ENCODE assay signal across 8 mouse cellular contexts in genomic region chr4:101069154-101069971, GRCm38 (mm10). TPM values are rescaled to one million over a fixed set of nuclear protein-coding genes. Genes with fewer than 3 reads are reported as not detected.
A peak's percentile ranks its signal among the peaks of the same experiment; 100 is the strongest.
DNase-seq lines count a peak whose midpoint lies in the region; ATAC-seq and TF ChIP-seq lines count a peak whose summit lies in the region.

No protein-coding gene starts in this region.

- peak; percentile 65 for DNase-seq in embryo, embryonic 11 days
- DNase-seq in heart, adult 2 months = peak; percentile 25 to 56
- peak; percentile 61 for DNase-seq in liver, embryonic 11.5 days (ENCODE audit: low spot score)
- peak; percentile 72 for DNase-seq in neural tube, embryonic 10.5 days (ENCODE audit: extremely low spot score, low spot score)
- peak; percentile 24 for DNase-seq in thymus, adult 2 months

- TF ChIP-seq POLR2A in heart, adult 2 months (IDR thresholded peaks at IDR 0.05; ENCODE audit: insufficient read depth, low read depth, low read length) = no peak
- no peak for TF ChIP-seq POLR2A in thymus, adult 2 months (IDR thresholded peaks at IDR 0.05; ENCODE audit: control insufficient read depth, extremely low read depth, insufficient read depth, low read length, poor library complexity)

- peaks cover 53% of the 10 kb centered on the region for H3K27me3 ChIP-seq in erythroblast, embryonic 14.5 days (ENCODE audit: control insufficient read depth)
- 0 out of 2 replicates have a peak, but pooled peaks cover 2% of the 10 kb centered on the region for H3K27me3 ChIP-seq in heart, adult 2 months (ENCODE audit: control insufficient read depth, insufficient read depth, low read length)
- H3K27me3 ChIP-seq in intestine, postnatal 0 days (replicated peaks; ENCODE audit: control insufficient read depth, insufficient read depth, low read length) = no peaks in the 10 kb centered on the region
- peaks cover 25% of the 10 kb centered on the region for H3K27me3 ChIP-seq in liver, embryonic 11.5 days (replicated peaks; ENCODE audit: control insufficient read depth, insufficient read depth, low read length)
- H3K27me3 ChIP-seq in thymus, adult 2 months (ENCODE audit: control insufficient read depth, insufficient read depth, low read length) = no peaks in the 10 kb centered on the region

- no peak for ATAC-seq in erythroblast, adult 5-6 weeks (replicated peaks; ENCODE audit: low FRiP score, poor library complexity, severe bottlenecking)
- peak; percentile 51 for ATAC-seq in intestine, postnatal 0 days
- peak; percentile 39 for ATAC-seq in liver, embryonic 11.5 days (replicated peaks; ENCODE audit: low FRiP score)

- no peaks in the 10 kb centered on the region for H3K9me3 ChIP-seq in erythroblast, embryonic 14.5 days (ENCODE audit: control insufficient read depth, low read length)
- no peaks in the 10 kb centered on the region for H3K9me3 ChIP-seq in intestine, postnatal 0 days (ENCODE audit: control insufficient read depth)
- no peaks in the 10 kb centered on the region for H3K9me3 ChIP-seq in liver, embryonic 11.5 days (ENCODE audit: control insufficient read depth, low read length)

- WGBS in heart, adult 2 months = 3% methylated on average over 55 of the region's 55 CpGs
- WGBS in intestine, postnatal 0 days = 2% methylated on average over 55 of the region's 55 CpGs
- 2% methylated on average over 55 of the region's 55 CpGs for WGBS in liver, embryonic 11.5 days
- 3% methylated on average over 55 of the region's 55 CpGs for WGBS in thymus, adult 2 months

- no peaks in the 10 kb centered on the region for H3K79me2 ChIP-seq in heart, adult 2 months (replicated peaks; ENCODE audit: control insufficient read depth, insufficient read depth, low read length)

- no peak for TF ChIP-seq EP300 in heart, adult 2 months (IDR thresholded peaks at IDR 0.05; ENCODE audit: insufficient read depth, low read depth, low read length)

- H3K9ac ChIP-seq in heart, adult 2 months (ENCODE audit: low read depth, low read length) = peak overlapping the region; percentile 40
- H3K9ac ChIP-seq in intestine, postnatal 0 days (ENCODE audit: low read depth, low read length) = peak overlapping the region; percentile 67
- H3K9ac ChIP-seq in liver, embryonic 11.5 days (ENCODE audit: low read depth, low read length) = peak overlapping the region; percentile 54

- no peaks in the 10 kb centered on the region for H3K36me3 ChIP-seq in erythroblast, embryonic 14.5 days (ENCODE audit: control insufficient read depth)
- no peaks in the 10 kb centered on the region for H3K36me3 ChIP-seq in heart, adult 2 months (ENCODE audit: control insufficient read depth, insufficient read depth, low read length)
- no peaks in the 10 kb centered on the region for H3K36me3 ChIP-seq in intestine, postnatal 0 days (ENCODE audit: control insufficient read depth, insufficient read depth)
- H3K36me3 ChIP-seq in liver, embryonic 11.5 days (ENCODE audit: control insufficient read depth, insufficient read depth, low read length) = no peaks in the 10 kb centered on the region
- H3K36me3 ChIP-seq in thymus, adult 2 months (ENCODE audit: control insufficient read depth, insufficient read depth, low read length) = no peaks in the 10 kb centered on the region

- TF ChIP-seq CTCF in heart, adult 2 months (IDR thresholded peaks at IDR 0.05) = no peak
- TF ChIP-seq CTCF in intestine, postnatal 0 days (IDR thresholded peaks at IDR 0.05; ENCODE audit: low read depth) = no peak
- TF ChIP-seq CTCF in thymus, adult 2 months (IDR thresholded peaks at IDR 0.05; ENCODE audit: borderline replicate concordance, control insufficient read depth, extremely low read depth, insufficient read depth, low read length, poor library complexity) = no peak

- H3K27ac ChIP-seq in heart, adult 2 months = no peak overlapping the region; the same call in 1 of the 2 replicates
- peak overlapping the region; percentile 41 for H3K27ac ChIP-seq in intestine, postnatal 0 days (ENCODE audit: low read depth, low read length)
- no peak overlapping the region for H3K27ac ChIP-seq in liver, embryonic 11.5 days (ENCODE audit: low read depth, low read length)
- no peak overlapping the region for H3K27ac ChIP-seq in thymus, adult 2 months (ENCODE audit: control insufficient read depth, insufficient read depth, low read length)

- H3K4me2 ChIP-seq in intestine, postnatal 0 days (replicated peaks; ENCODE audit: low read depth) = peak overlapping the region; percentile 99
- H3K4me2 ChIP-seq in liver, embryonic 11.5 days = peak overlapping the region; percentile 87

- H3K4me3 ChIP-seq in erythroblast, embryonic 14.5 days (replicated peaks) = peak overlapping the region; percentile 46
- H3K4me3 ChIP-seq in heart, adult 2 months = peak overlapping the region; percentile 55
- H3K4me3 ChIP-seq in intestine, postnatal 0 days (ENCODE audit: low read depth, low read length) = peak overlapping the region; percentile 74
- peak overlapping the region; percentile 75 for H3K4me3 ChIP-seq in liver, embryonic 11.5 days (ENCODE audit: low read depth, low read length)
- peak overlapping the region; percentile 53 for H3K4me3 ChIP-seq in thymus, adult 2 months (ENCODE audit: control insufficient read depth, insufficient read depth, low read length)

- H3K4me1 ChIP-seq in erythroblast, embryonic 14.5 days (ENCODE audit: control insufficient read depth) = peaks cover 6% of the 10 kb centered on the region
- no peaks in the 10 kb centered on the region for H3K4me1 ChIP-seq in heart, adult 2 months (ENCODE audit: control insufficient read depth, insufficient read depth, low read length)
- H3K4me1 ChIP-seq in intestine, postnatal 0 days (replicated peaks; ENCODE audit: control insufficient read depth, insufficient read depth, low read length) = no peaks in the 10 kb centered on the region
- H3K4me1 ChIP-seq in liver, embryonic 11.5 days (replicated peaks; ENCODE audit: control insufficient read depth, insufficient read depth, low read length) = no peaks in the 10 kb centered on the region
- peaks cover 7% of the 10 kb centered on the region for H3K4me1 ChIP-seq in thymus, adult 2 months (replicated peaks; ENCODE audit: control insufficient read depth, insufficient read depth, low read length)

- intact Hi-C loops in heart, adult 2 months (cut with DNase I) = no loop called here

RNA-seq across cellular contexts. Expression of gene Raver2, which starts 0.6 kb away (rescaled TPM):
- 0.01 TPM in 1 of 2 replicates, not detected in the other for polyA plus RNA-seq in erythroblast, embryonic 14.5 days (2012)
- total RNA-seq in erythroblast, adult 5-6 weeks (2015; ENCODE audit: low replicate concordance) = 0.19 TPM in 1 of 2 replicates, not detected in the other
- total RNA-seq in erythroblast, adult 5-6 weeks (2017; ENCODE audit: low replicate concordance) = 0.43 TPM in 1 of 2 replicates, not detected in the other
- total RNA-seq in heart, adult 2 months (2021) = 1 to 10 TPM; 2.2 to 3.0 TPM
- polyA plus RNA-seq in heart, adult 2 months (2012; rRNA removed) = 2.0 and 2.7 TPM in 2 replicates
- 3.0 and 3.1 TPM in 2 replicates for polyA plus RNA-seq in intestine, postnatal 0 days (2015; fragmentation: Nextera tagmentation; extraction: Ambion mirVana)
- polyA plus RNA-seq in liver, embryonic 11.5 days (2014; fragmentation: Nextera tagmentation; extraction: Ambion mirVana) = 2.0 and 2.7 TPM in 2 replicates
- 5.9 and 7.0 TPM in 2 replicates for polyA plus RNA-seq in thymus, adult 2 months (2012; rRNA removed)

RNA-seq across cellular contexts. Expression of gene Gm10577, which starts 48.9 kb away (rescaled TPM):
- polyA plus RNA-seq in erythroblast, embryonic 14.5 days (2012) = not detected in 2 replicates
- total RNA-seq in erythroblast, adult 5-6 weeks (2015; ENCODE audit: low replicate concordance) = not detected in 2 replicates
- total RNA-seq in erythroblast, adult 5-6 weeks (2017; ENCODE audit: low replicate concordance) = not detected in 2 replicates
- total RNA-seq in heart, adult 2 months (2021) = not detected
- polyA plus RNA-seq in heart, adult 2 months (2012; rRNA removed) = not detected in 2 replicates
- polyA plus RNA-seq in intestine, postnatal 0 days (2015; fragmentation: Nextera tagmentation; extraction: Ambion mirVana) = not detected in 2 replicates
- polyA plus RNA-seq in liver, embryonic 11.5 days (2014; fragmentation: Nextera tagmentation; extraction: Ambion mirVana) = not detected in 2 replicates
- polyA plus RNA-seq in thymus, adult 2 months (2012; rRNA removed) = not detected in 2 replicates
